In genomic region chr1:166899238-166899637, GRCm38 (mm10) we compare ENCODE assay signal across 19 mouse cellular contexts.
"Had no signal": no experiment of that assay in that cellular context is flagged by ENCODE, and none has a peak within 500 bp of the region (broad histone marks: within the 10 kb centered on the region; RNA-seq: fewer than 3 reads in every experiment).

No protein-coding gene starts in this region.

- ATAC-seq: intestine, embryonic 15.5 days; midbrain, embryonic 15.5 days had no signal

- H3K9ac ChIP-seq: intestine, embryonic 15.5 days; limb, embryonic 12.5 days; liver, embryonic 13.5 days; liver, postnatal 0 days; lung, embryonic 15.5 days; midbrain, embryonic 15.5 days; neural tube, embryonic 15.5 days had no signal

- H3K27ac ChIP-seq: intestine, embryonic 15.5 days; kidney, postnatal 0 days; left cerebral cortex, adult 2 months; limb, embryonic 12.5 days; liver, embryonic 13.5 days; lung, embryonic 15.5 days; macrophage; midbrain, embryonic 15.5 days; neural tube, embryonic 15.5 days; stomach, postnatal 0 days had no signal

- H3K36me3 ChIP-seq: intestine, embryonic 15.5 days; limb, embryonic 12.5 days; liver, embryonic 13.5 days; lung, embryonic 15.5 days; midbrain, embryonic 15.5 days; neural tube, embryonic 15.5 days had no signal

- DNase-seq: kidney, adult 18-20 months; kidney, postnatal 4 days; liver; liver, embryonic 13.5 days; liver, postnatal 0 days; lung, postnatal 14 days; right cerebral cortex, adult 18-20 months; right cerebral cortex, postnatal 25 days had no signal

- H3K27me3 ChIP-seq: intestine, embryonic 15.5 days; limb, embryonic 12.5 days; liver, embryonic 13.5 days; lung, embryonic 15.5 days; midbrain, embryonic 15.5 days; neural tube, embryonic 15.5 days had no signal

- H3K9me3 ChIP-seq: intestine, embryonic 15.5 days; limb, embryonic 12.5 days; liver, embryonic 13.5 days; lung, embryonic 15.5 days; midbrain, embryonic 15.5 days; neural tube, embryonic 15.5 days had no signal

- H3K4me2 ChIP-seq: intestine, embryonic 15.5 days; limb, embryonic 12.5 days; liver, embryonic 13.5 days; lung, embryonic 15.5 days; midbrain, embryonic 11.5 days; midbrain, embryonic 15.5 days; neural tube, embryonic 15.5 days had no signal

- H3K4me3 ChIP-seq: intestine, embryonic 15.5 days; left cerebral cortex, adult 2 months; limb, embryonic 12.5 days; liver, embryonic 13.5 days; lung, embryonic 15.5 days; megakaryocyte, embryonic 14.5 days; midbrain, embryonic 15.5 days; neural tube, embryonic 15.5 days had no signal

- H3K4me1 ChIP-seq: intestine, embryonic 15.5 days; liver, embryonic 13.5 days had no signal
